Mouse (Mus musculus) naive thymus-derived CD4-positive, alpha-beta T cell, adult 2 months (primary cell): ENCODE data around the gene R3hdml.

ENCODE experiments used
- DNase-seq: peaks from one replicate; pipeline ENCODE4 v3.0.0-alpha.2; 2011; ENCODE audit warnings: low read depth

R3hdml gene

GRCm38 (mm10) chr2:163540231-163541117 is 48.4 kb downstream of the R3hdml start:
- no peak for DNase-seq

GRCm38 (mm10) chr2:163541568-163542182 is 49.6 kb downstream of the R3hdml start:
- no peak for DNase-seq

GRCm38 (mm10) chr2:163542674-163543073 is 50.6 kb downstream of the R3hdml start:
- no peak for DNase-seq

GRCm38 (mm10) chr2:163546623-163547318 is 54.7 kb downstream of the R3hdml start:
- DNase-seq: no peak

GRCm38 (mm10) chr2:163548822-163549221 is 56.7 kb downstream of the R3hdml start:
- DNase-seq: no peak

GRCm38 (mm10) chr2:163549786-163550185 is 57.7 kb downstream of the R3hdml start:
- no peak for DNase-seq
